Mouse (Mus musculus): ENCODE measurements around the gene Dusp12. TPM values are rescaled to one million over a fixed set of nuclear protein-coding genes. Genes with fewer than 3 reads are reported as not detected.

The Dusp12 gene
- 47.1 and 47.3 TPM in 2 replicates for polyA plus RNA-seq (2015; fragmentation: Nextera tagmentation; extraction: Ambion mirVana)

DNA sequence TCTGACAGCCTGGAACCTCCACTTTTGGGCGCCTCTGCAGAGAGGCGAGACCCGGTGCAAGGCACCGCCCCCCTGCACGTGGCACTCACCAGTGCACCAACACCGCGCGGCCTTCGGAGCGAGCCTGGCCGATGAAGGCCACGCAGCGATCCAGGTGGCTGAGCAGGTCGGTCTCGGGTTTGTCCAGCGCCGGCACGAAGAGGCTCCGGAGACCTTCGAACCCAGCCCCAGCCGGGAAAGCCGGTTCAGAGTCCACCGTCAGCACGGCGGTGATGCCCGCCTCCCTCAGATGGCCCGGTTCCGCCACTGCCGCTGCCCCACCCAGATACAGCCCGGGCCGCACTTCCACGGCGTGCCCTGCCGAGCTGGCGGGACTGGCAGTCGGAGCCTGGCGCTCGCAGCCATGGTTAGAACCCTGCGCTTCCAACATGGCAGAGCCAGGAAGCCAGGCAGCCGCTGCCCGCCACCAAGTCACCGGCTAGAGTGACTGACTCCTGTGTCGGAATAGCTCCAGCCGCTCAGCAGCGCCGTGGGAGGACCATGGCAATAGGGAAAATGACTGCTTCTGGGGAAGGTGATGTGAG lies at the start of gene Dusp12, which contains the start of gene Gm26620:
Gene Dusp12 (minus strand): TSS at position 563 of the 584 bp plus-strand sequence.
Gene Gm26620 (plus strand): TSS at position 88 of the 584 bp plus-strand sequence.
- Histone ChIP-seq H3K4me3 (replicated peaks) (peak within 1 kb of the TSS; percentile 83), H3K9ac (peak within 1 kb of the TSS; percentile 77), H3K4me1 (0 out of 2 replicates have a peak, but pooled peaks cover 11% of the 10 kb centered on the region), H3K27me3 (replicated peaks) (no peaks in the 10 kb centered on the region), H3K36me3 (peaks cover 8% of the 10 kb centered on the region), H3K27ac (peak within 1 kb of the TSS; percentile 86), H3K4me2 (peak within 1 kb of the TSS; percentile 57), H3K9me3 (no peaks in the 10 kb centered on the region)
- under 1% methylated on average over 46 of the region's 46 CpGs for WGBS
- peak; percentile 92 for ATAC-seq (ENCODE audit: insufficient read depth, low FRiP score, low read depth)

DNA sequence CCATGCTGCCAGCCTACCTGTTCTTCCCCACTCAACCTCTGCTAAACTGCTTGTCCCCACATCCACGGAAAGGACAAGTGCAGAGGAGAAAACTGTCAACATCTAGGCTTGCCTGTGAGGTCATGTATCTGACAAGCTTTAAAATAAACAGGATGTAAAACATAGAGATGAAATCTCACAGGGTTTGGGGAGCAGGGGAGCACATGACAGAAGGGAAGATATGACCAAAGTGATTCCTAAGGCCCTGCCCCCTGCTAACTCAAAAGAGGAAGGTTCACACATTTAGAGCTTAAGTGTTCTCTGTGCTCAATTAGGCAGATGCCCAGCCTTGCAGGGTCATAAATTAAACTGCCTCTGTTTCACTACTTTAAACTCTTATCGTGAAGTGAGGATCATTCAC lies 49.0 kb upstream of the Dusp12 start:
- H3K36me3 ChIP-seq: no peaks in the 10 kb centered on the region
- no peak for ATAC-seq (ENCODE audit: insufficient read depth, low FRiP score, low read depth)
- H3K4me3 ChIP-seq (replicated peaks): no peak overlapping the region
- H3K4me2 ChIP-seq: no peak overlapping the region
- WGBS: 49% methylated on average over 2 of the region's 2 CpGs
- no peaks in the 10 kb centered on the region for H3K27me3 ChIP-seq (replicated peaks)
- H3K9ac ChIP-seq: no peak overlapping the region
- H3K4me1 ChIP-seq: no peaks in the 10 kb centered on the region
- H3K27ac ChIP-seq: no peak overlapping the region
- no peaks in the 10 kb centered on the region for H3K9me3 ChIP-seq

DNA sequence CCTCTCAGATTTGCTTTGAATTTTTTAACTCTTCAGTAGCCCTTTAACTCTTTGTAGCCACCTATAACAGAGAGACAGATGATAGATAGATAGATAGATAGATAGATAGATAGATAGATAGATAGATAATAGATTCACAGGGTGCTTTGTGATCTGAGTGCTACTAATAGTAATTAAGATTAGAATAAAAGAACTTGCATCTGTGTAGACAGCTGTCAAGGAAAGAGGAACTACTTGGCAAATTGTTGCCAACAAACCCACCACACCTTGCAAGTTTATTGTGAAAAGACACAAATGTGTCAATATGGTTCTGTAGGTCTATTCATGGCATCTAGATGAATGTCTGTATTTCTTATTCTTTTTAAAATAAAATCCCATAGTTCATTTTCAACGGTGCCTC lies 48.6 kb upstream of the Dusp12 start:
- no peak overlapping the region for H3K9ac ChIP-seq
- no peak overlapping the region for H3K4me3 ChIP-seq (replicated peaks)
- H3K27me3 ChIP-seq (replicated peaks): no peaks in the 10 kb centered on the region
- H3K9me3 ChIP-seq: no peaks in the 10 kb centered on the region
- no peaks in the 10 kb centered on the region for H3K4me1 ChIP-seq
- ATAC-seq (ENCODE audit: insufficient read depth, low FRiP score, low read depth): no peak
- H3K27ac ChIP-seq: no peak overlapping the region
- no peak overlapping the region for H3K4me2 ChIP-seq
- 83% methylated on average over 1 of the region's 1 CpGs for WGBS
- no peaks in the 10 kb centered on the region for H3K36me3 ChIP-seq

DNA sequence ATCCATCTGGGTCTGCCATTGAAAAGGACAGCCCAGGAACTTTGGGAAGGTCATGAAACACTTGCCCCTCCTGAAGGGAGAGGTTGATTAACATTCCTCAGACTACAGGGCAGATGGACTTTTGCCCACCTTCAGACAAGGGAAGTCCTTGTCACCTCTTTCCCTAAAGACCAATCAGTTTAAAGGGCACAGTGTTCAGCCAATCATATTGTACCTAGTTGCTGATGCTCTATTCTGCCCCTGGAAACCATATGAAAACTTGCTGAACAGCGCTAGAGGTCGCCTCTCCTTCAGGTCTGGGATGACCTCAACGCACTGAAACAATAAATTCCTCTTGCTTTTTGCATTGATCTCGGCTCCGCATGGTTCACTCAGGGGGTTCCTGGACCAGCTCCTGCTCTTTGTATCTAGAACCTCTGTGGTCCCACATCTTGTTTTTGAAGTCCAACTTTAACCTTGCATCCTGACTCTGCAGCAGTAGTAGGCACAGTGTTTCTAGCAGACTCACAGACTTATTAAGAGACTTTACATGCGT lies 48.1 kb upstream of the Dusp12 start:
- Histone ChIP-seq H3K27ac (no peak overlapping the region), H3K36me3 (no peaks in the 10 kb centered on the region), H3K4me1 (no peaks in the 10 kb centered on the region), H3K9ac (no peak overlapping the region), H3K9me3 (no peaks in the 10 kb centered on the region), H3K27me3 (replicated peaks) (no peaks in the 10 kb centered on the region), H3K4me2 (no peak overlapping the region), H3K4me3 (replicated peaks) (no peak overlapping the region)
- 64% methylated on average over 6 of the region's 6 CpGs for WGBS
- ATAC-seq (ENCODE audit: insufficient read depth, low FRiP score, low read depth): no peak

DNA sequence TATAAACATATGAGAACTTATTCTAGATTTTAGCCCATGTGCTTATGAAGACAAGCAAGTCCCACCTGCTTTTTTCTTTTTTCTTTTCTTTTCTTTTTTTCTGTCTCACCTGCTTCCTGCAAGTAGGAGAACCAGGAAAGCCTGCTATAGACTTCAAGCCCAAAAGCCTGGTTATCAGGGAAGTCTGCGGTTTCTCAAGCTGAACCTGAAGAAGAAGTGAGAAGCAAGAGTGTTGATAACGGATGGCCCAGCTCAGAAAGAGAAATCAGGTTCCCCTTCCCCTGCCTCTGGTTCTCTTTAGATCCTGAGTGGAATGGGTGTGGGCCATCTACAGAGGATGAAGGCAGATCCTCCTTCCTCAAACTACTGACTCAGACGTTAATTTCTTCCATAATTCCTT lies 46.7 kb upstream of the Dusp12 start:
- ATAC-seq (ENCODE audit: insufficient read depth, low FRiP score, low read depth): no peak
- 70% methylated on average over 3 of the region's 3 CpGs for WGBS

DNA sequence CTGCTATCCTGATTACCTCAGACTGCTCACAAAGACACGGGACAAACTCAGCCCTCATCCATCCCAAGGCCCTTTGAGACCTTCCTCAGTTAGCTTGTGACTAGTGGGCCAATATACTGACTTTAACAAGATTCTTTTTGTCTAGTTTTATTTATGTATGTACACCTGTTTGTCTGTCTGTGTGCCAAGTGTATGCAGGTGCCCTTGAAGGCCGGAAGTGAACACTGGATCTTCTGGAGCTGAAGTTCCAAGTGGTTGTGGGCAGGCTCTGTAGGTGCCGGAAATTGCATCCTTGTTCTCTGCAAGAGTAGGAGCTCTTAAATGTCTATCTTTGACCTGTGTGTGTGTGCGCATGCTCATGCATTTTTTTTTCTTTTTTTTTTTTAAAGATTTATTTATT lies 43.9 kb upstream of the Dusp12 start:
- Histone ChIP-seq H3K9ac (no peak overlapping the region), H3K4me3 (replicated peaks) (no peak overlapping the region), H3K4me2 (no peak overlapping the region), H3K27ac (no peak overlapping the region), H3K27me3 (replicated peaks) (no peaks in the 10 kb centered on the region), H3K4me1 (no peaks in the 10 kb centered on the region), H3K36me3 (no peaks in the 10 kb centered on the region), H3K9me3 (no peaks in the 10 kb centered on the region)
- 78% methylated on average over 4 of the region's 4 CpGs for WGBS
- ATAC-seq (ENCODE audit: insufficient read depth, low FRiP score, low read depth): no peak

More for the DNA sequence above, 46.7 kb upstream of the Dusp12 start:
- no peaks in the 10 kb centered on the region for H3K4me1 ChIP-seq
- H3K4me2 ChIP-seq: no peak overlapping the region
- no peaks in the 10 kb centered on the region for H3K27me3 ChIP-seq (replicated peaks)
- H3K27ac ChIP-seq: no peak overlapping the region
- no peaks in the 10 kb centered on the region for H3K36me3 ChIP-seq
- no peaks in the 10 kb centered on the region for H3K9me3 ChIP-seq
- no peak overlapping the region for H3K4me3 ChIP-seq (replicated peaks)
- H3K9ac ChIP-seq: no peak overlapping the region

DNA sequence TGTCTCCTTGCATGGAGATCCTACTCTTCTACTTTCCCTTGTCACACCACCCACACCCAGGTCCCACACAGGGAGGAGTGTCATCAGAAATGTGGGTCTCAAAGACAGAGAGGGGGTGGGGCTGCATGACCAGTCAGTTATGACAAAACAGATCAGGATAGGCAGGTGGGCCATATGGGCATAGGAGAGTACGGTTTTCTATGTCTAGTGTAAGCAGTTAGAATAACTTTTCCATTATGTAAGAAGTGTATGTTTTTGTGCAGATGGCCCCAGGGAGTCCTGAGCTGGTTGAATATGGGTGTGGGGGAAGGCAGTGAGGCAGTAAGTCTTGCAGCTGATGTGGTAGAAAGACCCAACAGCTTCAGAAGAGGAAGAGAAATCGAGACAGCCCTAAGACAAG lies 43.1 kb upstream of the Dusp12 start:
- 64% methylated on average over 2 of the region's 2 CpGs for WGBS
- no peak for ATAC-seq (ENCODE audit: insufficient read depth, low FRiP score, low read depth)
- Histone ChIP-seq H3K4me2 (no peak overlapping the region), H3K27me3 (replicated peaks) (no peaks in the 10 kb centered on the region), H3K27ac (no peak overlapping the region), H3K9ac (no peak overlapping the region), H3K4me3 (replicated peaks) (no peak overlapping the region), H3K4me1 (no peaks in the 10 kb centered on the region), H3K36me3 (no peaks in the 10 kb centered on the region), H3K9me3 (no peaks in the 10 kb centered on the region)

DNA sequence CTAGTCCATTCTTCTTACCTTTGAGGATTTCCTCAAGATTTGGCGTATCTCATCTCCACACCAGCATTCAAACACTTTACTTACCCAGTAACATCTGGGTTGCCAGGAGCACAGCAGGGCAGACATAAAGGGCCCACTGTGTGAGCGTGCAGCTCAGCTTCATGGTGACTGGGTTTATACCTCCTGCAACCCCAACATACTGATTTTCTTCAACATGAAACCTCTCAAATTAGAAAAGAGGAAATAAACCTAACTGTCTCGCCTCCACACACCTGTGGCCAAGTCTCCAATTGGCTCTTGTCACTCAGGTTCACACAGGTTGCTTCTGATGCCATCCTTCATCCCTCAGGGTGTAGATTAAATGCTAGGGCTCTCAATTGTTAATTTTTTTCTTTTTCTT lies 42.0 kb upstream of the Dusp12 start, which contains the start of gene Fcrla:
Gene Fcrla (minus strand): TSS at position 206 of the 400 bp plus-strand sequence.
- no peak within 1 kb of the TSS for H3K27ac ChIP-seq
- no peaks in the 10 kb centered on the region for H3K4me1 ChIP-seq
- H3K36me3 ChIP-seq: no peaks in the 10 kb centered on the region
- 77% methylated on average over 3 of the region's 3 CpGs for WGBS
- no peak within 1 kb of the TSS for H3K4me2 ChIP-seq
- H3K27me3 ChIP-seq (replicated peaks): no peaks in the 10 kb centered on the region
- no peaks in the 10 kb centered on the region for H3K9me3 ChIP-seq
- H3K4me3 ChIP-seq (replicated peaks): no peak within 1 kb of the TSS
- no peak for ATAC-seq (ENCODE audit: insufficient read depth, low FRiP score, low read depth)
- H3K9ac ChIP-seq: no peak within 1 kb of the TSS

DNA sequence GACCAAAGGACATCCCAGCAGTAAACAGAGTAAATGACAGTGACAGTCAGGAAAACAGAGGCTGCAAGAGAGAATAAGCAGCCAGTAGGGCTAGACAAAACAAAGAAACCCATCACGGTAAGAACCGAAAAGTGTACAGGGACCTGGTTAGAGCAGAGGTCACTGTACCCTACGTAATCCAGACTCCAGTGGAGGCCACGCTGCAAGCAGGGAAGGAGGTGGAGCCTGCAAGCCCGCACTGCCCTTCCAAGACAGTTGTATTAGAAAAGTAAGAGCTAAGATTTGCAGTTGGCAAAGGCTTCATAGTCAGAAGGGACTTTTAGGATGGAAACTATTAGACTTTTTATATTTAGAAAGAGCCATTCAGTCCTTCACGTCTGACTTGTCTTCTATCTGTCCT lies 41.6 kb upstream of the Dusp12 start:
- no peak overlapping the region for H3K27ac ChIP-seq

DNA sequence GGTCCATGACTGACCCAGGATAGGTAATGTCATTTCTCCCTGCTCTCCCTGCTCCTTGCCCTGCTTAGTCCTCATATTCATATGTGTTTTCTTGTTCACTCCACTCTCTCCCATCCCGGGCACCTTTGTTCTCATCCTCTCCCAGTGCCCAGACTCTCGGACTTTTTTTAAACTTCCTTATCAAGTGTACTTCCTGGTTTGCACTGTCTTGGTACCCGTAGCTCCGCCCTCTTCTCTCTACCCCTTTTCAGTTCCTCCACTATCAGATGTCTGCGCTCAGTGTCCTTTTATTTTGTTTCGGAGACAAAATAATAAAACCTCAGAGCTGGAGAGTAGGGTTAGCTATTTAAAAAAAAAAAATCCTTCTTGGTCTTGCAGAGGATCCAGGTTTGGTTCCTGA lies 39.1 kb upstream of the Dusp12 start:
- ATAC-seq (ENCODE audit: insufficient read depth, low FRiP score, low read depth): no peak
- 65% methylated on average over 6 of the region's 6 CpGs for WGBS
- Histone ChIP-seq H3K9me3 (no peaks in the 10 kb centered on the region), H3K4me3 (replicated peaks) (no peak overlapping the region), H3K4me1 (no peaks in the 10 kb centered on the region), H3K36me3 (no peaks in the 10 kb centered on the region), H3K27me3 (replicated peaks) (no peaks in the 10 kb centered on the region), H3K4me2 (no peak overlapping the region), H3K27ac (no peak overlapping the region), H3K9ac (no peak overlapping the region)

More for the DNA sequence above, 41.6 kb upstream of the Dusp12 start:
- H3K4me2 ChIP-seq: no peak overlapping the region
- no peak for ATAC-seq (ENCODE audit: insufficient read depth, low FRiP score, low read depth)
- H3K36me3 ChIP-seq: no peaks in the 10 kb centered on the region
- no peak overlapping the region for H3K4me3 ChIP-seq (replicated peaks)
- no peaks in the 10 kb centered on the region for H3K27me3 ChIP-seq (replicated peaks)
- 50% methylated on average over 6 of the region's 6 CpGs for WGBS
- no peak overlapping the region for H3K9ac ChIP-seq
- no peaks in the 10 kb centered on the region for H3K4me1 ChIP-seq
- no peaks in the 10 kb centered on the region for H3K9me3 ChIP-seq

DNA sequence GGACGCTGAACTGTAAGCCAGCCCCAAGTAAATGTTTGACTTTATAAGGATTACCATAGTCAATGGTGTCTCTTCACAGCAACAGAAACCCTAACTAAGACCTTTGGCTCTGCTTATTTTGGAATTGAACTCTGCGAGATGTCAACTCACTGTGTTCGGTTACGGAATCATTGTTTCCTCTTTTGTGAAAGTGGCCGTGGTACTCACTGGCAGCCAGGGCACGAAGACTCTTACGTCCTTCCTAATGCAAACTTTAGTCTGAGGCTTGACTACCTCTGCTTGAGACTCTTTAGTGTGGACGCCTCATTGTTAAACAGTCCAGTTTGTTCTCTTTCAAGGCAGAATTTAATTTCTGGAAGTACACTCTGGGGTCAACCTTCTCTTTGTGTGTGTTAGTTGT lies 34.0 kb upstream of the Dusp12 start:
- H3K4me2 ChIP-seq: no peak overlapping the region
- H3K4me3 ChIP-seq (replicated peaks): no peak overlapping the region
- 90% methylated on average over 8 of the region's 8 CpGs for WGBS
- no peak for ATAC-seq (ENCODE audit: insufficient read depth, low FRiP score, low read depth)
- H3K9me3 ChIP-seq: no peaks in the 10 kb centered on the region
- H3K27me3 ChIP-seq (replicated peaks): no peaks in the 10 kb centered on the region
- H3K9ac ChIP-seq: no peak overlapping the region
- no peak overlapping the region for H3K27ac ChIP-seq
- no peaks in the 10 kb centered on the region for H3K4me1 ChIP-seq
- H3K36me3 ChIP-seq: no peaks in the 10 kb centered on the region

DNA sequence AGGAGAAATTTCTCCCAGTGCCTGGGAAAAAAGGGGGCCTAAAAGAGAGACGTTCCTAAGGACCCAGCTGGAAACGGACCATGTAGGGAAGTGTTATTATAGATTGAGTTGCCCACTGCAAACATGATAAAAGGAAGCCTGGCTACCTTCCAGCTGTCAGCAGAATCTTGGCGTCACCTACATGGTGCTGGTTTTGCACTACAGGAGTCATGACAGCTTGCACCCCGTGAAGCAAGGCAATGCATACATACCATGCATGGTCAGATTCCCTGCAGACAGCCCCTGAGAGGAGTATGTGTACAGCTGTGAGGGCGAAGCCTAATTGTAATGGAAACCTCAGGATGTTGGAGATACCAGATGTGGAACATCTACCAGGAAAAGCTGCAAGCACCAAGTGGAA lies 30.3 kb upstream of the Dusp12 start:
- Histone ChIP-seq H3K4me2 (no peak overlapping the region), H3K27me3 (replicated peaks) (no peaks in the 10 kb centered on the region), H3K9me3 (no peaks in the 10 kb centered on the region), H3K4me1 (no peaks in the 10 kb centered on the region), H3K27ac (no peak overlapping the region), H3K9ac (no peak overlapping the region), H3K4me3 (replicated peaks) (no peak overlapping the region), H3K36me3 (no peaks in the 10 kb centered on the region)
- WGBS: 64% methylated on average over 5 of the region's 5 CpGs
- no peak for ATAC-seq (ENCODE audit: insufficient read depth, low FRiP score, low read depth)

Measured in stomach, embryonic 15.5 days (tissue).